Mouse (Mus musculus) bone marrow macrophage, adult 2 months (primary cell): ENCODE measurements around the gene Ntng1.

ENCODE experiments used
- CTCF ChIP-seq: IDR thresholded peaks from 2 replicates; pipeline ENCODE4 v1.5.1; 2012; ENCODE audit warnings: low read depth, mild to moderate bottlenecking, low read length, moderate library complexity
- POLR2A ChIP-seq: IDR thresholded peaks from 2 replicates; pipeline ENCODE4 v1.6.1; 2012; ENCODE audit warnings: mild to moderate bottlenecking, low read depth, low read length, borderline replicate concordance

DNA sequence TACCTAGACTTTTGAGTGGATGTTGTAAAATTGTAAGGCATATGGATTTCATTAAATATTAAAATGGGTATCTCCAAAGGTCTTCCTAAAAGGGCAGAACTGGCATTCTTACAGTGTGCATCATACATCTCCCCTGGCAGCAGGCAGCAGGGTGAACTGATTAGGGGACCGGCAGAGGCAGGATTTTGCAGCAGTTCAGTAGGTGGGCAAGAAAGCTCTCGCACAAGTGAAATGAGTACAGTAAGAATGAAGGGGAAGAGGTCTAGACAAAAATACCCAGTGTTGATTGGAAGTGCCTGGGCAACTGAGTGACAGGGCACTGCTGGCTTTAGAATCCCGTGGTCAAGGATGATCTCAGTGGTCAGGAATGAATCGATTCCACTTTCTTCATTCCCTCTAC lies 378.7 kb downstream of the Ntng1 start:
- TF ChIP-seq CTCF (no peak), POLR2A (no peak)
